Mouse (Mus musculus): Measurements from ENCODE around the gene Alkbh2.

The Alkbh2 gene

GRCm38 (mm10) chr5:114101873-114102272, 26.1 kb downstream of the Alkbh2 start:
- no peak for DNase-seq (ENCODE audit: low read depth, low spot score)

- peak; percentile 6 for DNase-seq (ENCODE audit: low read depth, low spot score)
Observed at GRCm38 (mm10) chr5:114100390-114101099, 27.5 kb downstream of the Alkbh2 start.

- DNase-seq (ENCODE audit: low read depth, low spot score) = peak; percentile 90
Observed at GRCm38 (mm10) chr5:114099709-114100389, 28.2 kb downstream of the Alkbh2 start.

GRCm38 (mm10) chr5:114091057-114091807, 36.8 kb downstream of the Alkbh2 start, which contains the start of gene Svop:
Gene Svop (minus strand): TSS chr5:114091570.
- DNase-seq (ENCODE audit: low read depth, low spot score) = peak; percentile 51

GRCm38 (mm10) chr5:114090421-114091013, 37.5 kb downstream of the Alkbh2 start:
- no peak for DNase-seq (ENCODE audit: low read depth, low spot score)

- no peak for DNase-seq (ENCODE audit: low read depth, low spot score)
Observed at GRCm38 (mm10) chr5:114087875-114088480, 40.0 kb downstream of the Alkbh2 start.

- DNase-seq (ENCODE audit: low read depth, low spot score) = no peak
Observed at GRCm38 (mm10) chr5:114085501-114085900, 42.5 kb downstream of the Alkbh2 start.

- DNase-seq (ENCODE audit: low read depth, low spot score) = no peak
Observed at GRCm38 (mm10) chr5:114077009-114077408, 51.0 kb downstream of the Alkbh2 start.
